Comparison of ENCODE assay signal across 23 mouse cellular contexts in the genomic region with DNA sequence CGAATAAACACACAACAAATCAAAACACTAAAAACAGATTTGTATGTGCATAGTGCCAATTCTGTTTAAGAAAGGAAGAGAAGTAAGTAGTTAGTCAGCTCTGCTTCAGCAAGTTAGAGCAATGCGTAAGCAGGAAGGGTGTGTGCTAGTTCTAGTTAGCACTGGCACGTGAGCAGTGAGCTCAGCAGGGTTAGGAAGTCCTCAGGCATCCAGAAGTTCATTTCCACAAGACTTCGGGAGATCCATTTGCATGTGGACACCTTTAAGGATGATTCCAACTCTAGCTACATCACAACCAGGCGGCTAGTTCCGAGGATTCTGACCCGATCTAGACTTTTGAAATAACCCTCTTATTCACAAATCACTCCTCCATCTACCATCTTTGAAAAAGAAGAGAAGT. TPM values are rescaled to one million over a fixed set of nuclear protein-coding genes. Genes with fewer than 3 reads are reported as not detected.
DNase-seq lines count a peak whose midpoint lies in the region; ATAC-seq and TF ChIP-seq lines count a peak whose summit lies in the region.
"Had no signal": no experiment of that assay in that cellular context is flagged by ENCODE, and none has a peak within 500 bp of the region (broad histone marks: within the 10 kb centered on the region; RNA-seq: fewer than 3 reads in every experiment).

A gene (plus strand): TSS at position 244 of the 400 bp plus-strand sequence.

- no peaks in the 10 kb centered on the region for H3K9me3 ChIP-seq in forebrain, postnatal 0 days (ENCODE audit: low read length)
- H3K9me3 ChIP-seq in forebrain, embryonic 11.5 days (ENCODE audit: control insufficient read depth, low read length) = no peaks in the 10 kb centered on the region
- H3K9me3 ChIP-seq in neural tube, embryonic 15.5 days (replicated peaks) = no peaks in the 10 kb centered on the region
- H3K9me3 ChIP-seq in liver, embryonic 12.5 days (replicated peaks) = no peaks in the 10 kb centered on the region
- H3K9me3 ChIP-seq: embryonic facial prominence, embryonic 15.5 days; heart, embryonic 15.5 days had no signal

- H3K27me3 ChIP-seq in forebrain, postnatal 0 days (ENCODE audit: insufficient read depth, low read length) = no peaks in the 10 kb centered on the region
- no peaks in the 10 kb centered on the region for H3K27me3 ChIP-seq in forebrain, embryonic 11.5 days (ENCODE audit: control insufficient read depth, insufficient read depth, low read length)
- H3K27me3 ChIP-seq in neural tube, embryonic 15.5 days (replicated peaks) = no peaks in the 10 kb centered on the region
- no peaks in the 10 kb centered on the region for H3K27me3 ChIP-seq in liver, embryonic 12.5 days (replicated peaks)
- H3K27me3 ChIP-seq: embryonic facial prominence, embryonic 15.5 days; heart, embryonic 15.5 days had no signal

- H3K4me1 ChIP-seq in forebrain, postnatal 0 days (ENCODE audit: insufficient read depth) = no peaks in the 10 kb centered on the region
- no peaks in the 10 kb centered on the region for H3K4me1 ChIP-seq in forebrain, embryonic 11.5 days (replicated peaks; ENCODE audit: control insufficient read depth, insufficient read depth, low read length)
- no peaks in the 10 kb centered on the region for H3K4me1 ChIP-seq in neural tube, embryonic 15.5 days
- H3K4me1 ChIP-seq in liver, embryonic 12.5 days = 0 out of 2 replicates have a peak, but pooled peaks cover 6% of the 10 kb centered on the region
- H3K4me1 ChIP-seq: embryonic facial prominence, embryonic 15.5 days; heart, embryonic 15.5 days had no signal

- TF ChIP-seq CTCF in forebrain, postnatal 0 days (IDR thresholded peaks at IDR 0.05; ENCODE audit: low read depth) = no peak
- TF ChIP-seq CTCF in left cerebral cortex, adult 2 months (IDR thresholded peaks at IDR 0.05) = no peak

- WGBS in forebrain, postnatal 0 days = 90% methylated on average over 7 of the region's 7 CpGs
- WGBS in forebrain, embryonic 11.5 days = 92% methylated on average over 7 of the region's 7 CpGs
- WGBS in neural tube, embryonic 15.5 days = 95% methylated on average over 7 of the region's 7 CpGs
- 78% methylated on average over 7 of the region's 7 CpGs for WGBS in liver, embryonic 12.5 days (ENCODE audit: insufficient replicate concordance)

- no peak within 1 kb of the TSS for H3K9ac ChIP-seq in forebrain, postnatal 0 days
- no peak within 1 kb of the TSS for H3K9ac ChIP-seq in forebrain, embryonic 11.5 days (ENCODE audit: low read length)
- no peak within 1 kb of the TSS for H3K9ac ChIP-seq in neural tube, embryonic 15.5 days (replicated peaks)
- H3K9ac ChIP-seq in liver, embryonic 12.5 days = no peak within 1 kb of the TSS
- H3K9ac ChIP-seq: embryonic facial prominence, embryonic 15.5 days; heart, embryonic 15.5 days had no signal

- no peaks in the 10 kb centered on the region for H3K36me3 ChIP-seq in forebrain, postnatal 0 days (ENCODE audit: insufficient read depth)
- no peaks in the 10 kb centered on the region for H3K36me3 ChIP-seq in forebrain, embryonic 11.5 days (ENCODE audit: control insufficient read depth, insufficient read depth, low read length)
- H3K36me3 ChIP-seq in neural tube, embryonic 15.5 days = no peaks in the 10 kb centered on the region
- H3K36me3 ChIP-seq in liver, embryonic 12.5 days = no peaks in the 10 kb centered on the region
- H3K36me3 ChIP-seq: embryonic facial prominence, embryonic 15.5 days; heart, embryonic 15.5 days had no signal

- DNase-seq in forebrain, postnatal 0 days = no peak
- no peak for DNase-seq in forebrain, embryonic 11.5 days (ENCODE audit: low spot score)
- no peak for DNase-seq in left cerebral cortex, adult 2 months (ENCODE audit: extremely low spot score in 1 of 2, low spot score in 2 of 2)
- DNase-seq in left cerebral cortex, adult 9 months (ENCODE audit: low spot score in 2 of 2) = no peak
- no peak for DNase-seq in layer of hippocampus, postnatal 14 days (ENCODE audit: low spot score in 2 of 2)
- DNase-seq: adrenal gland, postnatal 36 days; cerebellum, adult 11-12 months; cerebellum, postnatal 36 days; lung, adult 2 months; thymus, postnatal 25 days had no signal

- H3K4me2 ChIP-seq in forebrain, postnatal 0 days (ENCODE audit: low read depth) = no peak within 1 kb of the TSS
- no peak within 1 kb of the TSS for H3K4me2 ChIP-seq in forebrain, embryonic 11.5 days (ENCODE audit: low read depth, low read length, severe bottlenecking)
- H3K4me2 ChIP-seq in neural tube, embryonic 15.5 days = no peak within 1 kb of the TSS
- H3K4me2 ChIP-seq in liver, embryonic 12.5 days = no peak within 1 kb of the TSS
- H3K4me2 ChIP-seq: embryonic facial prominence, embryonic 15.5 days; heart, embryonic 15.5 days; liver, embryonic 11.5 days had no signal

- no peak within 1 kb of the TSS for H3K4me3 ChIP-seq in forebrain, postnatal 0 days (ENCODE audit: low read depth, low read length)
- no peak within 1 kb of the TSS for H3K4me3 ChIP-seq in forebrain, embryonic 11.5 days (ENCODE audit: low read depth, low read length)
- no peak within 1 kb of the TSS for H3K4me3 ChIP-seq in left cerebral cortex, adult 2 months
- H3K4me3 ChIP-seq in neural tube, embryonic 15.5 days (replicated peaks) = no peak within 1 kb of the TSS
- no peak within 1 kb of the TSS for H3K4me3 ChIP-seq in liver, embryonic 12.5 days
- H3K4me3 ChIP-seq: embryonic facial prominence, embryonic 15.5 days; heart, embryonic 15.5 days had no signal

- ATAC-seq in forebrain, postnatal 0 days = no peak
- no peak for ATAC-seq in forebrain, embryonic 11.5 days (replicated peaks; ENCODE audit: low FRiP score)
- no peak for ATAC-seq in neural tube, embryonic 15.5 days (ENCODE audit: low FRiP score)
- no peak for ATAC-seq in megakaryocyte progenitor cell, adult 5-6 weeks (replicated peaks; ENCODE audit: poor library complexity)
- ATAC-seq in liver, embryonic 12.5 days = no peak
- ATAC-seq: hindbrain, postnatal 0 days; intestine, postnatal 0 days had no signal

- intact Hi-C loops in left cerebral cortex, adult 2 months (cut with DNase I) = no loop called here

- no peak within 1 kb of the TSS for H3K27ac ChIP-seq in forebrain, postnatal 0 days (ENCODE audit: low read depth, low read length)
- H3K27ac ChIP-seq in forebrain, embryonic 11.5 days (ENCODE audit: low read depth, low read length) = no peak within 1 kb of the TSS
- no peak within 1 kb of the TSS for H3K27ac ChIP-seq in left cerebral cortex, adult 2 months
- H3K27ac ChIP-seq in neural tube, embryonic 15.5 days (replicated peaks) = no peak within 1 kb of the TSS
- no peak within 1 kb of the TSS for H3K27ac ChIP-seq in liver, embryonic 12.5 days
- H3K27ac ChIP-seq: embryonic facial prominence, embryonic 15.5 days; heart, embryonic 15.5 days; hindbrain, postnatal 0 days; kidney, postnatal 0 days had no signal

RNA-seq across cellular contexts. Expression of the gene that starts here (rescaled TPM):
- 18.6 and 25.6 TPM in 2 replicates for total RNA-seq in forebrain, postnatal 0 days (2014; rRNA removed)
- 13.1 and 14.2 TPM in 2 replicates for polyA plus RNA-seq in forebrain, postnatal 0 days (2015; fragmentation: Nextera tagmentation; extraction: Ambion mirVana)
- 0.79 and 1.2 TPM in 2 replicates for polyA plus RNA-seq in forebrain, embryonic 11.5 days (2014; fragmentation: Nextera tagmentation; extraction: Ambion mirVana)
- total RNA-seq in left cerebral cortex, adult 2 months (2021) = 10 to 100 TPM; 18.6 to 19.7 TPM
- total RNA-seq in layer of hippocampus, postnatal 14 days (2021) = 10 to 100 TPM; 39.6 to 40.3 TPM
- polyA plus RNA-seq in neural tube, embryonic 15.5 days (2015; fragmentation: Nextera tagmentation; extraction: Ambion mirVana) = 10.4 and 10.8 TPM in 2 replicates
- not detected in 2 replicates for total RNA-seq in megakaryocyte progenitor cell, adult 5-6 weeks (2015)
- total RNA-seq in megakaryocyte progenitor cell, adult 5-6 weeks (2017) = 0.24 TPM in 1 of 2 replicates, not detected in the other
- 0.29 and 0.33 TPM in 2 replicates for polyA plus RNA-seq in liver, embryonic 12.5 days (2016; fragmentation: Nextera tagmentation; extraction: Ambion mirVana)
- total RNA-seq: adrenal gland, postnatal 36 days; gastrocnemius, adult 8-10 months; heart, adult 8-10 months; hematopoietic stem cell, adult 5-6 weeks had no signal
- polyA plus RNA-seq: small intestine, adult 2 months had no signal

Comparison
In these comparisons a context has a peak if more than half of its experiments do, and no peak if none do; other contexts are left out.
1. RNA of the gene that starts here (total RNA-seq): 39.6 to 40.3 TPM in layer of hippocampus, postnatal 14 days, 18.6 to 19.7 TPM in left cerebral cortex, adult 2 months and 18.6 to 25.6 TPM in forebrain, postnatal 0 days; 0.24 TPM in megakaryocyte progenitor cell, adult 5-6 weeks; every median in the first group is over 10 times any median in the second.